Mouse (Mus musculus) C2C12 (cell line): ENCODE data around the gene Etl4.

Experiments used
- CEBPB ChIP-seq: IDR thresholded peaks from one replicate; pipeline ENCODE4 v1.6.1; 2011; ENCODE audit warnings: low read depth, mild to moderate bottlenecking, control low read depth, moderate library complexity
- CTCF ChIP-seq: IDR thresholded peaks from one replicate; pipeline ENCODE4 v1.5.1; 2011; ENCODE audit not compliant: control insufficient read depth, insufficient read depth, insufficient read length
- FOSL1 ChIP-seq: IDR thresholded peaks from one replicate; pipeline ENCODE4 v1.8.0; 2011; ENCODE audit warnings: mild to moderate bottlenecking, low read length; ENCODE audit not compliant: poor library complexity, insufficient read depth, severe bottlenecking
- MAX ChIP-seq: IDR thresholded peaks from one replicate; pipeline ENCODE4 v1.6.1; 2011; ENCODE audit warnings: mild to moderate bottlenecking, control low read depth
- MYOD1 ChIP-seq: IDR thresholded peaks from one replicate; pipeline ENCODE4 v1.6.1; 2011; ENCODE audit warnings: low read depth; ENCODE audit not compliant: control insufficient read depth, insufficient read length
- MYOG ChIP-seq: IDR thresholded peaks from one replicate; pipeline ENCODE4 v1.6.1; 2011; ENCODE audit not compliant: control insufficient read depth, insufficient read length; ENCODE audit errors: extremely low read depth
- USF1 ChIP-seq: IDR thresholded peaks from one replicate; pipeline ENCODE4 v1.6.1; 2011; ENCODE audit warnings: low read depth, mild to moderate bottlenecking, control low read depth, moderate library complexity

- TF ChIP-seq CTCF: no peak
- TF ChIP-seq MAX: no peak
- TF ChIP-seq CEBPB: no peak
- TF ChIP-seq USF1: no peak
- TF ChIP-seq MYOD1: no peak
- TF ChIP-seq MYOG: no peak
- TF ChIP-seq FOSL1: no peak
Measured at GRCm38 (mm10) chr2:20654598-20655340, 745.2 kb downstream of the Etl4 start.
